Mouse (Mus musculus) embryonic fibroblast, embryonic 13.5 days (primary cell): ENCODE results near the gene Smcr8.

Experiments used
- CTCF ChIP-seq: IDR thresholded peaks from 2 replicates; pipeline ENCODE4 v1.5.1; 2011; ENCODE audit warnings: mild to moderate bottlenecking, control low read depth, low read length, moderate library complexity, borderline replicate concordance; ENCODE audit not compliant: insufficient read depth
- POLR2A ChIP-seq: IDR thresholded peaks from 2 replicates; pipeline ENCODE4 v1.6.1; 2011; ENCODE audit warnings: low read depth, mild to moderate bottlenecking, control low read depth, low read length, moderate library complexity

GRCm38 (mm10) chr11:60799977-60800376 lies 22.7 kb downstream of the Smcr8 start:
- no peak for TF ChIP-seq CTCF
- TF ChIP-seq POLR2A: no peak
